Mouse (Mus musculus): ENCODE results near the gene Cep63.

- TF ChIP-seq POLR2A (IDR thresholded peaks at IDR 0.05; ENCODE audit: borderline replicate concordance, low read depth, low read length) = no peak
- no peak for TF ChIP-seq CTCF (IDR thresholded peaks at IDR 0.05; ENCODE audit: low read depth, low read length)
Observed at GRCm38 (mm10) chr9:102558463-102558862, 67.9 kb downstream of the Cep63 start.

Measured in bone marrow macrophage, adult 2 months (primary cell).